Mouse (Mus musculus): ENCODE data around the gene A530064D06Rik. TPM values are rescaled to one million over a fixed set of nuclear protein-coding genes. Genes with fewer than 3 reads are reported as not detected.

Gene A530064D06Rik
- 0.15 and 0.26 TPM in 2 replicates for polyA plus RNA-seq (2015; fragmentation: Nextera tagmentation; extraction: Ambion mirVana)

GRCm38 (mm10) chr17:48167103-48167502 is at the start of gene A530064D06Rik:
Gene A530064D06Rik (minus strand): TSS chr17:48167275.

DNA sequence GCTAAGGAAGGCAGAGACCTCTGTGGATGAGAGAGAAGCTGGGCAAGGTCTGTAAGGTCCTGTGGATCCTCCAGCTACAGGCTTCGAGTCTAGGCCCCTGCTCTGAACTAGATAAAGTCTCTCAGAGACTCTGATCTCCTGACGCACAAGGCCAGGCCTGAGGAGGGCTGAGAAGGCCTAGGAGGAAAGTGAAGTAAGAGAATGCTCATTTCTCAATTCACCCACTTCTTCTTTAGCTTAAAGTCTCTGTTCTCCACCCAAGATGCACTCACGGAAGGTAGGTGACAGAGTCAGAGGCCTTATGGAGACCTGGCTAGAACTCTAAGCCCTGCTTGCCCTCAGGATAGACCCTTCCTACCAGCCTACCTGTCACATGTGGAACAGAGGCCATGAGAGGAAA is 21.0 kb downstream of the A530064D06Rik start, which contains the start of gene 9830107B12Rik:
TSS of gene 9830107B12Rik (minus strand) at position 149 of the 400 bp plus-strand sequence.

Other genes with a start within 250 kb of the A530064D06Rik start
- gene Foxp4, start 242.6 kb downstream of the A530064D06Rik start, polyA plus RNA-seq (2015; fragmentation: Nextera tagmentation; extraction: Ambion mirVana): 2.8 and 3.4 TPM in 2 replicates
- not detected in 2 replicates for gene 1700122O11Rik, start 129.0 kb downstream of the A530064D06Rik start, polyA plus RNA-seq (2015; fragmentation: Nextera tagmentation; extraction: Ambion mirVana)
- not detected in 2 replicates for gene 1700067P10Rik, start 78.0 kb downstream of the A530064D06Rik start, polyA plus RNA-seq (2015; fragmentation: Nextera tagmentation; extraction: Ambion mirVana)
- gene 9830107B12Rik, start 21.0 kb downstream of the A530064D06Rik start, polyA plus RNA-seq (2015; fragmentation: Nextera tagmentation; extraction: Ambion mirVana): not detected in 2 replicates
- not detected in 2 replicates for gene Trem1, start 65.5 kb upstream of the A530064D06Rik start, polyA plus RNA-seq (2015; fragmentation: Nextera tagmentation; extraction: Ambion mirVana)
- gene Trem3, start 80.5 kb upstream of the A530064D06Rik start, polyA plus RNA-seq (2015; fragmentation: Nextera tagmentation; extraction: Ambion mirVana): 0.14 TPM in 1 of 2 replicates, not detected in the other
- gene Treml4, start 97.0 kb upstream of the A530064D06Rik start, polyA plus RNA-seq (2015; fragmentation: Nextera tagmentation; extraction: Ambion mirVana): 0.10 TPM in 1 of 2 replicates, not detected in the other
- 0.04 TPM in 1 of 2 replicates, not detected in the other for gene Treml2, start 132.2 kb upstream of the A530064D06Rik start, polyA plus RNA-seq (2015; fragmentation: Nextera tagmentation; extraction: Ambion mirVana)
- 0.12 and 0.33 TPM in 2 replicates for gene B430306N03Rik, start 148.9 kb upstream of the A530064D06Rik start, polyA plus RNA-seq (2015; fragmentation: Nextera tagmentation; extraction: Ambion mirVana)
- 3.1 and 4.4 TPM in 2 replicates for gene Trem2, start 179.1 kb upstream of the A530064D06Rik start, polyA plus RNA-seq (2015; fragmentation: Nextera tagmentation; extraction: Ambion mirVana)
- 0.13 and 0.27 TPM in 2 replicates for gene Treml1, start 192.6 kb upstream of the A530064D06Rik start, polyA plus RNA-seq (2015; fragmentation: Nextera tagmentation; extraction: Ambion mirVana)
- 3.4 TPM in 2 replicates for gene Nfya, start 242.6 kb upstream of the A530064D06Rik start, polyA plus RNA-seq (2015; fragmentation: Nextera tagmentation; extraction: Ambion mirVana)
- 21.5 and 24.7 TPM in 2 replicates for gene Oard1, start 242.7 kb upstream of the A530064D06Rik start, polyA plus RNA-seq (2015; fragmentation: Nextera tagmentation; extraction: Ambion mirVana)

Measured in skeletal muscle tissue, postnatal 0 days (tissue).